Mouse (Mus musculus) limb, embryonic 14.5 days (tissue): ENCODE measurements around the gene Prdm1. TPM values are rescaled to one million over a fixed set of nuclear protein-coding genes. Genes with fewer than 3 reads are reported as not detected.

Experiments used
- ATAC-seq: fragments of 200-750 bp; cut with Nextera tagmentation; 2 replicates; pipeline ENCODE4 v1.8.0; 2017; ENCODE audit warnings: low read depth, moderate number of reproducible peaks, moderate TSS enrichment; ENCODE audit not compliant: low FRiP score
- DNase-seq: peaks from one replicate; pipeline ENCODE4 v3.0.0-alpha.2; 2015; ENCODE audit warnings: low spot score
- H3K27ac ChIP-seq: fragments of 300-500 bp; sonication (generic); replicated peaks from 2 replicates; pipeline ENCODE4 v1.5.1; 2014; ENCODE audit warnings: low read depth, mild to moderate bottlenecking, low read length, moderate library complexity, mixed read lengths
- H3K27me3 ChIP-seq: fragments of 300-500 bp; sonication (generic); 2 replicates; pipeline ENCODE4 v1.6.1; 2014; ENCODE audit warnings: low read length, mixed read lengths; ENCODE audit not compliant: control insufficient read depth, insufficient read depth
- H3K36me3 ChIP-seq: fragments of 300-500 bp; sonication (generic); 2 replicates; pipeline ENCODE4 v1.6.1; 2014; ENCODE audit warnings: mild to moderate bottlenecking, low read length, moderate library complexity, mixed read lengths; ENCODE audit not compliant: control insufficient read depth, insufficient read depth
- H3K4me1 ChIP-seq: fragments of 300-500 bp; sonication (generic); 2 replicates; pipeline ENCODE4 v1.6.1; 2014; ENCODE audit warnings: antibody characterized with exemption, low read length, mixed read lengths; ENCODE audit not compliant: control insufficient read depth, insufficient read depth
- H3K4me2 ChIP-seq: fragments of 300-500 bp; sonication (generic); replicated peaks from 2 replicates; pipeline ENCODE4 v1.6.1; 2014; ENCODE audit warnings: low read depth, mild to moderate bottlenecking, low read length, moderate library complexity; ENCODE audit not compliant: severe bottlenecking
- H3K4me3 ChIP-seq: fragments of 300-500 bp; sonication (generic); replicated peaks from 2 replicates; pipeline ENCODE4 v1.5.1; 2014; ENCODE audit warnings: low read length
- H3K9ac ChIP-seq: fragments of 300-500 bp; sonication (generic); 2 replicates; pipeline ENCODE4 v1.6.1; 2014; ENCODE audit warnings: mild to moderate bottlenecking, low read depth, low read length, moderate library complexity; ENCODE audit not compliant: severe bottlenecking
- H3K9me3 ChIP-seq: fragments of 300-500 bp; sonication (generic); 2 replicates; pipeline ENCODE4 v1.6.1; 2016; ENCODE audit warnings: low read length; ENCODE audit not compliant: control insufficient read depth
- POLR2A ChIP-seq: fragments of 200-500 bp; IDR thresholded peaks from 2 replicates; pipeline ENCODE4 v1.8.0; 2012; ENCODE audit warnings: inconsistent platforms, mild to moderate bottlenecking, moderate library complexity, borderline replicate concordance; ENCODE audit not compliant: insufficient read depth, insufficient read length; ENCODE audit errors: extremely low read depth
- WGBS: fragments of 180-500 bp; shearing (Covaris S2); extraction: QIAGEN DNeasy Blood & Tissue Kit; methylation state at CpG from one replicate; pipeline ENCODE4 v1.1.7; 2014; 5-methylcytosine and 5-hydroxymethylcytosine counted together
- polyA plus RNA-seq, 2 experiments: library from polyadenylated mRNA; depleted of rRNA in 1 of 2; stranded (reverse) in 1 of 2; unstranded in 1 of 2; fragments of >200 nt; fragmentation: Nextera tagmentation in 1 of 2; extraction: Ambion mirVana in 1 of 2; gene quantifications; 2 replicates each; pipeline versions ENCODE4 v1.2.1 to v1.2.3; 2012 to 2014

Prdm1 gene
- 4.8 and 6.2 TPM in 2 replicates for polyA plus RNA-seq (2012; rRNA removed)
- 5.7 and 6.1 TPM in 2 replicates for polyA plus RNA-seq (2014; fragmentation: Nextera tagmentation; extraction: Ambion mirVana)

GRCm38 (mm10) chr10:44528291-44529082, at the start of gene Prdm1:
Gene Prdm1, minus strand, starts transcription at chr10:44528501.
- Histone ChIP-seq H3K4me2 (peak within 1 kb of the TSS; percentile 81), H3K9me3 (no peaks in the 10 kb centered on the region), H3K9ac (no peak within 1 kb of the TSS), H3K27me3 (peaks cover 21% of the 10 kb centered on the region; the same call in 1 of the 2 replicates), H3K4me3 (peak within 1 kb of the TSS; percentile 52), H3K4me1 (peaks cover 12% of the 10 kb centered on the region), H3K36me3 (no peaks in the 10 kb centered on the region), H3K27ac (no peak within 1 kb of the TSS)
- ATAC-seq (no peak), DNase-seq (no peak)
- 7% methylated on average over 25 of the region's 25 CpGs for WGBS
- TF ChIP-seq POLR2A = no peak

GRCm38 (mm10) chr10:44565971-44566370, 37.7 kb upstream of the Prdm1 start:
- WGBS = 62% methylated on average over 3 of the region's 3 CpGs
- ATAC-seq = no peak
- H3K27me3 ChIP-seq = no peaks in the 10 kb centered on the region
- H3K27ac ChIP-seq = no peak overlapping the region
- H3K36me3 ChIP-seq = no peaks in the 10 kb centered on the region
- no peak for DNase-seq
- no peak overlapping the region for H3K9ac ChIP-seq
- TF ChIP-seq POLR2A = no peak
- H3K4me1 ChIP-seq = no peaks in the 10 kb centered on the region
- no peaks in the 10 kb centered on the region for H3K9me3 ChIP-seq
- no peak overlapping the region for H3K4me3 ChIP-seq
- H3K4me2 ChIP-seq = no peak overlapping the region

GRCm38 (mm10) chr10:44565109-44565508, 36.8 kb upstream of the Prdm1 start:
- Histone ChIP-seq H3K9ac (no peak overlapping the region), H3K27ac (no peak overlapping the region), H3K36me3 (no peaks in the 10 kb centered on the region), H3K4me1 (no peaks in the 10 kb centered on the region), H3K9me3 (no peaks in the 10 kb centered on the region), H3K4me3 (no peak overlapping the region), H3K4me2 (no peak overlapping the region), H3K27me3 (no peaks in the 10 kb centered on the region)
- TF ChIP-seq POLR2A = no peak
- DNase-seq = no peak
- WGBS = 62% methylated on average over 2 of the region's 2 CpGs
- ATAC-seq = no peak

GRCm38 (mm10) chr10:44556845-44557244, 28.5 kb upstream of the Prdm1 start:
- no peaks in the 10 kb centered on the region for H3K4me1 ChIP-seq
- DNase-seq = no peak
- H3K9ac ChIP-seq = no peak overlapping the region
- TF ChIP-seq POLR2A = no peak
- no peak overlapping the region for H3K4me3 ChIP-seq
- no peak overlapping the region for H3K27ac ChIP-seq
- no peaks in the 10 kb centered on the region for H3K36me3 ChIP-seq
- 91% methylated on average over 4 of the region's 4 CpGs for WGBS
- no peaks in the 10 kb centered on the region for H3K27me3 ChIP-seq
- peaks cover 4% of the 10 kb centered on the region; the same call in 1 of the 2 replicates for H3K9me3 ChIP-seq
- ATAC-seq = no peak
- no peak overlapping the region for H3K4me2 ChIP-seq

- H3K27ac ChIP-seq = no peak overlapping the region
- no peak overlapping the region for H3K4me3 ChIP-seq
- H3K4me2 ChIP-seq = no peak overlapping the region
- H3K4me1 ChIP-seq = no peaks in the 10 kb centered on the region
- ATAC-seq (no peak), DNase-seq (no peak)
- WGBS = 78% methylated on average over 2 of the region's 2 CpGs
- H3K36me3 ChIP-seq = no peaks in the 10 kb centered on the region
- peaks cover 4% of the 10 kb centered on the region; the same call in 1 of the 2 replicates for H3K9me3 ChIP-seq
- TF ChIP-seq POLR2A = no peak
- no peak overlapping the region for H3K9ac ChIP-seq
- no peaks in the 10 kb centered on the region for H3K27me3 ChIP-seq
Measured at GRCm38 (mm10) chr10:44555317-44555716, 27.0 kb upstream of the Prdm1 start.
